Mouse (Mus musculus) adrenal gland, adult 18-20 months (tissue): ENCODE results near the gene Olfr702. TPM values are rescaled to one million over a fixed set of nuclear protein-coding genes. Genes with fewer than 3 reads are reported as not detected.

ENCODE experiments used
- DNase-seq, 2 experiments: peaks; one replicate each; pipeline ENCODE4 v3.0.0; 2021 to 2022; ENCODE audit warnings: low spot score in 2 of 2
- long read RNA-seq, 2 experiments: library from polyadenylated mRNA; stranded (forward); transcript quantifications; one replicate each; pipeline ENCODE4 v2.0.0; 2021
- total RNA-seq, 2 experiments: library from RNA; stranded (reverse); gene quantifications; 1 replicate in 1 of 2; 2 replicates in 1 of 2; pipeline ENCODE4 v1.2.3; 2021

The Olfr702 gene
- total RNA-seq: not detected
- long read RNA-seq, experiment 1: 0 reads
- long read RNA-seq, experiment 2: 0 reads

GRCm38 (mm10) chr7:106833793-106834192 is at the start of gene Olfr702:
Gene Olfr702 (minus strand): TSS chr7:106833893.
- no peak for DNase-seq

- no peak for DNase-seq
These were observed 43.1 kb upstream of the Olfr702 start, which contains the start of gene Olfr705 for GRCm38 (mm10) chr7:106876791-106877190. Gene Olfr705 (minus strand): TSS chr7:106876891.

- no peak for DNase-seq
These were observed 29.2 kb upstream of the Olfr702 start, which contains the start of gene Olfr704 for GRCm38 (mm10) chr7:106862885-106863284. Gene Olfr704 (plus strand): TSS chr7:106863185.

- DNase-seq: no peak
These were observed 9.4 kb upstream of the Olfr702 start, which contains the start of gene Olfr703 for GRCm38 (mm10) chr7:106843060-106843459. Gene Olfr703 (plus strand): TSS chr7:106843360.

- no peak for DNase-seq
These were observed 15.3 kb downstream of the Olfr702 start for GRCm38 (mm10) chr7:106818414-106818813.

GRCm38 (mm10) chr7:106815775-106816174 is 17.9 kb downstream of the Olfr702 start:
- no peak for DNase-seq

- no peak for DNase-seq
These were observed 19.9 kb downstream of the Olfr702 start, which contains the start of gene Olfr701 for GRCm38 (mm10) chr7:106813829-106814228. Gene Olfr701 (plus strand): TSS chr7:106814129.

GRCm38 (mm10) chr7:106808734-106809133 is 25.0 kb downstream of the Olfr702 start, which contains the start of gene Olfr700:
Gene Olfr700 (minus strand): TSS chr7:106808834.
- no peak for DNase-seq

GRCm38 (mm10) chr7:106793098-106793497 is 40.6 kb downstream of the Olfr702 start, which contains the start of gene Olfr699:
Gene Olfr699 (minus strand): TSS chr7:106793198.
- DNase-seq: no peak

- DNase-seq: no peak
These were observed 45.4 kb downstream of the Olfr702 start for GRCm38 (mm10) chr7:106788330-106788729.

Other genes with a start within 250 kb of the Olfr702 start
- not detected for gene Olfr693, start 153.3 kb downstream of the Olfr702 start, total RNA-seq
- not detected for gene Olfr694, start 142.1 kb downstream of the Olfr702 start, total RNA-seq
- gene Olfr695, start 117.5 kb downstream of the Olfr702 start, total RNA-seq: not detected
- gene Olfr697, start 91.5 kb downstream of the Olfr702 start, total RNA-seq: not detected
- gene Olfr698, start 78.5 kb downstream of the Olfr702 start, total RNA-seq: not detected
- not detected for gene Olfr699, start 40.7 kb downstream of the Olfr702 start, total RNA-seq
- not detected for gene Olfr700, start 25.1 kb downstream of the Olfr702 start, total RNA-seq
- not detected for gene Olfr701, start 19.8 kb downstream of the Olfr702 start, total RNA-seq
- gene Olfr703, start 9.5 kb upstream of the Olfr702 start, total RNA-seq: not detected
- gene Olfr704, start 29.3 kb upstream of the Olfr702 start, total RNA-seq: not detected
- gene Olfr705, start 43.0 kb upstream of the Olfr702 start, total RNA-seq: not detected
- not detected for gene Olfr706, start 54.3 kb upstream of the Olfr702 start, total RNA-seq
- not detected for gene Olfr707, start 67.3 kb upstream of the Olfr702 start, total RNA-seq
- not detected for gene Olfr1532-ps1, start 74.1 kb upstream of the Olfr702 start, total RNA-seq
- under 1 TPM in 1 of 2 experiments, not detected in 1; 0.07 TPM for gene Olfr709-ps1, start 98.3 kb upstream of the Olfr702 start, total RNA-seq
- not detected for gene Olfr710, start 114.4 kb upstream of the Olfr702 start, total RNA-seq
- gene Olfr6, start 130.0 kb upstream of the Olfr702 start, total RNA-seq: not detected
- gene Olfr711, start 141.6 kb upstream of the Olfr702 start, total RNA-seq: not detected
- gene Olfr2, start 172.2 kb upstream of the Olfr702 start, total RNA-seq: not detected
- not detected for gene Olfr713, start 197.3 kb upstream of the Olfr702 start, total RNA-seq
- gene Olfr714, start 237.1 kb upstream of the Olfr702 start, total RNA-seq: not detected